Mouse (Mus musculus) left cerebral cortex, postnatal 14 days (tissue): ENCODE data around the gene Srebf2. TPM values are rescaled to one million over a fixed set of nuclear protein-coding genes. Genes with fewer than 3 reads are reported as not detected.

ENCODE experiments used
- DNase-seq, 2 experiments: peaks; one replicate each; pipeline ENCODE4 v3.0.0; 2021 to 2022; ENCODE audit warnings: low spot score in 2 of 2, mixed read lengths in 1 of 2
- intact Hi-C: fragments of 180-260 bp; cut with DNase I; formaldehyde crosslinking; loops from one replicate; pipeline ENCODE4 v1.15.1; 2025
- total RNA-seq, 2 experiments: library from RNA; stranded (reverse); gene quantifications; 2 replicates each; pipeline ENCODE4 v1.2.3; 2021

Srebf2 gene
- total RNA-seq, 2 experiments from 2014 or later: 173 to 195 TPM

DNA sequence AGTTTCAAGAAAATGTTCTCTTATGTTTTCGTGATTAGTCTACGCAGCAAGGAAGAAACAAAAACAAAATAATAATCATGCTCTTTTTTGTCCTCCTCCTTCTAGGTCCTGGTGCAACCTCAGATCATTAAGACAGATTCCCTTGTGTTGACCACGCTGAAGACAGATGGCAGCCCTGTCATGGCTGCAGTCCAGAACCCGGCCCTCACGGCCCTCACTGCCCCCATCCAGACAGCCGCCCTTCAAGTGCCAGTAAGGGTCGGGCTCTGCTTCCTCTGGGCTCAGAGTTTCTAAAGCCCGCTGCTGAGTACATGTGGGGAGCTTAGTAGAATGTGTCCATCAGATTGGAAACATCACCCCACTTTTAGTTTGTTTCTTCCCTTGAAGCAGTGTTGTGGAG is 25.7 kb downstream of the Srebf2 start:
- intact Hi-C loops: no loop called here
- DNase-seq: no peak

DNA sequence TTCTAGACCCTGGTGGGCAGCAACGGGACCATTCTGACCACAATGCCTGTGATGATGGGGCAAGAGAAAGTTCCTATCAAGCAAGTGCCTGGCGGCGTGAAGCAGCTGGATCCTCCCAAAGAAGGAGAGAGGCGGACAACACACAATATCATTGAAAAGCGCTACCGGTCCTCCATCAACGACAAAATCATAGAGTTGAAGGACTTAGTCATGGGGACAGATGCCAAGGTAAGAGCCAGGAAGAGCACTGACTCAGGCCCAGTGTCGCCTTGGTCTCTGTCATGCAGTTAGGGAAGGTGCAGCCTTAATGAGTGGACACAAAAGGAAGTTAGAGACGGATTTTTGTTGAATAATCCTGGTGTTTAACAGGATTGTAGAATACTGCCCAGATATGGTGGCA is 28.1 kb downstream of the Srebf2 start:
- intact Hi-C loops: no loop called here
- no peak for DNase-seq

DNA sequence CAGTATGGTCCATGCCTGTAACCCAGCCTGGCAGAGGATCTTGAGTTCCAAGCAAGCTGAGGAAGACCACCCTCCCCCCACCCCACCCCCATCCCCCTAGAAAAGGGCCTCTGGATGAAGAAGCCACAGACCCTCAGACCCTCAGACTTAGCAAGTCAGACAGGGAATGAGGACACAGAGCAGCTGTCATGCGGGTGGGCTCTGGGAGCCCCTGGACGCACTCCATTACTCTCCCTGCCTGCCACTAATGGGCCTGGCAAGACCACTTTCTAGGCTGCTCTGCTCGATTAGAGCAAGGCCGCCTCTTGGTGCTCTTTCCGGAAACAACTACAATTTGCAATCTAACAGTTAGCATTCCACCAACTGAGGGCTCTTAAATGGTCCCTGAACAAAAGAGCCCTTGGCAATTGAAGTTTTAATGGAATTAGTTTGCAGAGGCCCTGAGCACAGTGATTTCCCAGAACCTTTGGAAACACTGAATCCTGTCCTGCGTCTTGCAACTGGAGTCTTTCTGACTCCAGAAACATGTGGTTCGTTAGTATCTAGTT is 30.8 kb downstream of the Srebf2 start:
- intact Hi-C loops: no loop called here
- no peak for DNase-seq

DNA sequence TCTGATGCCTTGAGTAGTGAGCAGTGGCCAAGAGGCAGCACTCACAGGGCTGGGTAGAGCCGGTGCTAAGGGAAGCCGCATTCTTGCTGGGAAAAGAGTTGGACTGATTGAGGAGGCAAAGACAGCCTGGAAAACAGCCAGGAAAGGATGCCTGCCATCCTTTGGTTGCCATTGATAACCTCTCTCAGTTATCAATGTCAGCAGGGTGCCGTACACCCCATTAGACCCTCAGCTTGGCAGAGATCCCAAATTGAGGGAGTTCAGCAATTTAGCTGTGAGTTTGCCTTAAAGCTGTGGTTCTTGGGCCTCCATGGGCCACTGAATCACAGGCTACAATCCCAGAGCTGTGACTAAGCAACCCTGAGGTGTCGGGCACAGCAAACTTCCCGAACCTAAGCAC is 34.1 kb downstream of the Srebf2 start:
- DNase-seq: no peak
- intact Hi-C loops: no loop called here

DNA sequence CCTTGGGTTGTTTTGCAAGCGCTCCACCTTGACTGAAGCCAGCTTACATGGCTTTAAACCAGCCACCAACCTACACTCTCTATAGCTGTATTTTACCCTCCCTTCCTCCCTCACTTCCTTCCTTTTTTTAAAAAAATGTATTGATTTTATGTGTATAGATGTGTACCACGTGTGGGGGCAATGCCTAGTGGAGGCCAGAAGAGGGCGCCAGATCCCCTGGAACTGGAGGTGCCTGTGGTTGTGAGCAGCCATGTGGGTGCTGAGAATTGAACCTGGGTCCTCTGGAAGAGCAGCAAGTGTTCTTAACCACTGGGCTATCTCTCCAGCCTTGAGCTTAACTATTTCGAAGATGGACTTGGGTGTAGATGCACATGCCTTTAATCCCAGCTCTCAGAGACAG is 35.3 kb downstream of the Srebf2 start:
- DNase-seq: no peak
- intact Hi-C loops: no loop called here

DNA sequence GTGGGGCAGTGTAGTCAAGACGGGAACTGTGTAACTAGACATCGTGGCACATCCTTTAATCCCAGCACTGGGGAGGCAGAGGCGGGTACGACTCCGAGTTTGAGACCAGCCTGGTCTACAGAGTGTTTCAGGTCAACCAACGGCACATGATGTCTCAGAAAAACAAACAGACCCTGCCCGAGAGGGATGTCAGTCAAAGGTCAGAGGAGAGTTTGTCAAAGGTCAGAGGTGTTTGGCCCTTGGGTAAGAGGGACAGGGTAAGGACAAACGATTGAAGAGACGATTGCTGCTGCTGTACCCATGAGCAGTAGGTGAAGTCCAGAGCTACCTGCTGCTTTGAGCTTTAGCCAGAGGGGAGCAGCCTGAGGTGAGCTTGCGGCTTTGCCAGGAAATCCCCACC is 36.6 kb downstream of the Srebf2 start:
- DNase-seq: no peak
- intact Hi-C loops: no loop called here

DNA sequence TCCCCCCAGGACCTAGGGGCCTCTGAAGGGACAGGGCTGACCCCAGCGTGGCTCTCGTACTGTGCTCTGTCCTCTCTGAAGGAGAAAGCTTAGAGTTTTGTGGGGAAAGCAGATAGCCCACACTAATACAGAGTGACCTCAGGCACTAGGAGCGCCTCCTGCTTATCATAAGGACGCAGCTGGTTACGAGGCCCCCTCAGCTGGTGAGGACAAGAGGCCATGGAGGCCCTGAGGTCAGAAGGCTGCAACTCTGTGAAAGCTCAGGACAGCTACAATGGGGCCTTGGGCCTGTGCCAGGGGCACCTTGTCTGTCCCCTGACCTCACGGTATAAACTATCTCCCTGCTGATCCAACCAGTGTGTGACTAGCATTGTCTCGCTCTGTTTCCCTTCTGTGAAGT is 37.2 kb downstream of the Srebf2 start:
- DNase-seq: no peak
- intact Hi-C loops: no loop called here

DNA sequence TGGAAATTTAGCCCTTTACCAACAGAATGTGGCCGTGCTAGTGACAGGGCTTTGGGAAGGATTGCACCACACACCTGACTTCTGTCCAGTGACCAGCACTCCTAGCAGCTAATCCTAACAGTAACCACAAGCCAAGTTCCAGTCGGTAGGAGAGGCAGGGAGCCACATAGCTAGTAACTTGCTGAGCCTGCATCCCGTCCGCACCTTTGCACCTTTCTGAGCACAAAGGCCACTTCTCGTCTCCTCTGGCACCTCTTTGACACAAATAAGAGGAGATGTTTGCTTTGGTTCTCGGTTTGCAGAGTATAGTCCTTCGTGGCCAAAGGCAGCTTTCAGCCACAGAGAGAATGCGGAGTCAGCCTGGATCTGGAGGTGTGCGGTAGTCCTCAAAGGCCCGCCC is 37.7 kb downstream of the Srebf2 start:
- intact Hi-C loops: no loop called here

DNA sequence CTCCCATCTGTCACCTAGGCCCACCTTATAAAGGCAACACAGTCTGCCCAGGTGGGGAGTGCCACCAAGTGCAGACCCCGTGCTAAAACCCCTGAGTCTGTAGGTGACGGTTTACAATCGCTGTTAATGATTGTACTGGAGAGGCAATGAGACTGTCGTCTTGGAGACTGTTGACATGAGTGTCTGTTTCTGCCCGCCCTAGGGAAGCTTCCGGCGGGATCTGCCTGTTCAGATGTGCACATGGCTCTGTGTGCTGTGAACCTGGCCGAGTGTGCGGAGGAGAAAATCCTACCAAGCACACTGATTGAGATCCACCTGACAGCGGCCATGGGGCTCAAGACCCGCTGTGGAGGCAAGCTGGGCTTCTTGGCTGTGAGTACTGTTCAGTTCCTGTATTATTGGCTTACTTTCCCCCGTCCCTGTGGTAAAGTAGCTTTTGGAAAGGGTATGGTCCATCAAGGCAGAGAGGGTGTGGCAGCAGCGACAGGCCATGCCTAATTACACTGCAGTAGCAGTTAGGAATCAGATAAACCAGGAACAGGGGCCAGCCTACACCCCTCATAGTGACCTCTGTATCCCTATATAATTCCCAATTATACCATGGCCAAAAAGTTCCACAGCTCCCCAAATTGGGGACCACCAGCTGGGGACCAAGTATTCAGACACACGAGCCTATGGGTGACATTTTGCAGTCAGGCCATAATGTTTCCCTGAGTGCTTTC is 38.2 kb downstream of the Srebf2 start:
- intact Hi-C loops: no loop called here
- DNase-seq: no peak

More for the DNA sequence above, 37.7 kb downstream of the Srebf2 start:
- DNase-seq: no peak

DNA sequence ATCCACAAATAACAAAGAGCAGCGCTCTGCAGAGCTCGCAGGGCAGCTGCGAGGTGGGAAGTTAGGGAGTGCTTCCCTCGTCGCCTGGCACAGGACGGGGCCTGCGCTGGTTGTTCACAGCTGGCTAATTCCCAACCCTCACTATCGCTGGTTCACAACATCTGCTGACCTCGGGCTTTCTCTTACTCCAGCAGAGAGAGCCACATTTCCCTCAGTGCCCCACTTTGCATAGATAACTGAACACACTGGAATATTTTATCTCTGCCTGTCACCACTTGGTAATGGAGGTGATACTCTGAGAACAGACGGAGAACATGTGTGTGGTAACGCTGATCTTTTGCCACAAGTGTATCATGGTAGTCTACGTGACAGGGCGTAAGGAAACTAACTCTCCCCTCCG is 39.1 kb downstream of the Srebf2 start:
- DNase-seq: no peak
- intact Hi-C loops: no loop called here

DNA sequence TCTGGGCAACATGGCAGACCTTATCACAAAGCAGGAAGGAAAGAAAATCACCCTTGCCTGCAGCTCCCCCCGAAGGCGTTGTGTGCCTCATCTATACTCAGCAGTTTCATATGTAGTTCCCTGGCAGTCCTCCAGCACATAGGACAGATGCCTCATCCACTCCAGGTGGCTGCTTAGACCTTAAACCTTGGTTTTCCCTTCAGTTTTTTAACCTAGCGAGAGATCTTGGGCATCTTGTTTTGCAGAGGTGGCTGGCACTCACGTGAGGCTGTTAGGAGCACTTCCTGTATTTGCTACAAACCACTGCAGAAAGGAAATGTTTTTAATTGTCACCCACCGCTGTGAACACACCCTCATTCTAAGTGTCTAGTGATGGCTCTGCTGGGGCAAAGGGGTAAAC is 40.0 kb downstream of the Srebf2 start:
- intact Hi-C loops: no loop called here
- peak in 1 of 2 experiments; percentile 32 for DNase-seq

DNA sequence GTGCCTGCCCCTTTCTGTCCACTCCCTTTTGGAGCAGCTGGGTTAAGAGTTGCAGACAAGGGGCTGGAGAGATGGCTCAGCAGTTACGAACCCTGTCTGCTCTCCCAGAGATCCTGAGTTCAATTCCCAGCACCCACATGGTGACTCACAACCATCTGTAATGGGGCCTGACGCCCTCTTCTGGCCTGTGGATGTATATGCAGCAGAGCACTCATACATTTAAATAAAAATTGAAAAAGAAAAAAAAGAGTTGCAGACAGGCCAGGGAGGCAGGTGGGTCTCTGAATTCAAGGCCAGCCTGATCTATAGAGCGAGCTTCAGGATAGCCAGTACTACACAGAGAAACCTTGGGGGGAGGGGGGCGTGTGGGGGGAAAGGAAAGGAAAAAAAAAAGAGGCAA is 40.4 kb downstream of the Srebf2 start:
- DNase-seq: no peak
- intact Hi-C loops: no loop called here

DNA sequence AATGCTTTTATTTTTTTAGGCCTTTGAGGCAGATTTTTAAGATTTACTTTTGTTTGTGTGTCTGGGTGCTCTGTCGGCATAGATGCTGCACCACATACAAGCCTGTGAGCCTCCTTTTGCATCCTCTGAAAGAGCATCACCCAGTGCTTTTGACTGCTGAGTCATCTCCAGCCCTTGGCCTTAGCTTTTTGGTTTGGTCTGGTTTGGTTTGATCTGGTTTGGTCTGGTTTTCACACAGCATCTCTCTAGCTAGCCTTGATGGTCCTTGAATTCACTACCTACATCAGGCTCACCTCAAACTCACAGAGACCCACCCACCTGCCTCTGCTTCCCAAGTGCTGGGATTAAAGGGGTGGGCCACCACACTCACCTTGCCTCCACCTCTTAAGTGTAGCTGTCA is 40.9 kb downstream of the Srebf2 start:
- intact Hi-C loops: no loop called here
- no peak for DNase-seq

DNA sequence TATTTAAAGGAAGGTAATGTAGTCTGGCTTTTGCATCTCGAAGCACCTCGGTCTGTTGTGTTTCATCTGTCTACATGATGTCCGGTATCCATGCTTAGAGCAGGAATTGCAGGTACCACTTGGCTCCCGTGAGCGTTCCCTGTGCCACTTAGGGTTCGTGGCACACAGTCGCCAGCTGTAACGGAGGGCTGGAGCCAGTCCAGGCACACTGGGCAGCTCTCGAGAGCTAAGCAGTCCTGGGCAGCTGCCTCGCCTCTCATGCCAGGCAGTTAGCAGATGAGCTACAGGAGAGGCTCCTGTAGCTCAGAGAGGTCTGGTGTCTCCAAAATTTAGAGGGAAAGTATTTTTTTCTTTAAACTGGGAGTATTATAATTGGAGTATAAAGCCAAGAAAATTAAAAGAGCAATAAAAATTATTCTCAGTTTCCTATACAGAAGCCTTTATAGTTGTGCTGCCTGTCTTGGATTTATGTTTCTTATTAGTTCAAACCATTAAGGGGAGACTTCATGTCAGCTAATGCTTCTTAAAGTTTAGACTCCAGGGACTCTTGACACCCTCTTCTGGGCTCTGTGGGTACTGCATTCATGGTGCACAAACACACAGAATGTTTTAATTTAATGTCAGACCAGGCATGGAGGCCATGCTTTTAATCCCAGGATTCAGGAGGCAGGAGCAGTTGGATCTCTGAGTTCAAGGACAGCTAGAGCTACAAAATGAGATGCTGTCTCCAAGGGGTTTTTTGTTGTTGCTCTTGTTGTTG is 41.7 kb downstream of the Srebf2 start:
- no peak for DNase-seq
- intact Hi-C loops: no loop called here

DNA sequence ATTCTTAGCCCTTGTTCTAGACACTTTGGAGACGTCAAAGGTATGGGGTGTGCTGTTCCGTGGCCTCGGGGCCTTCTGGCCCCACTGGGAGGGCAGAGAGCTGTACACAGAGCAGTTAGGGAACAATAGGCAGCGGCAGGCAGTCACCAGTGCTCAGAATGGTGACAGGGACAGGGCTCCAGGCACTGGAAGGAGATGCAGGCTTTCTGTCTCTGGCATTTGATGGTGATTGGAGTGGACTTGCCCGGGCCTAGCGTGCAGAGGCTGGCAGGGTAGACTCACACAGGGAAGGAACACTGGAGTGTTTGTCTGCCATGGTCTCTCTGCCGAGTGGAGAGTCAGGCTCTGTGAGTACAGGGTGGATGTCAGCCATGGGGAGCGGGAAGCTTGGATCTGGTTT is 45.6 kb downstream of the Srebf2 start:
- DNase-seq: no peak
- intact Hi-C loops: no loop called here

DNA sequence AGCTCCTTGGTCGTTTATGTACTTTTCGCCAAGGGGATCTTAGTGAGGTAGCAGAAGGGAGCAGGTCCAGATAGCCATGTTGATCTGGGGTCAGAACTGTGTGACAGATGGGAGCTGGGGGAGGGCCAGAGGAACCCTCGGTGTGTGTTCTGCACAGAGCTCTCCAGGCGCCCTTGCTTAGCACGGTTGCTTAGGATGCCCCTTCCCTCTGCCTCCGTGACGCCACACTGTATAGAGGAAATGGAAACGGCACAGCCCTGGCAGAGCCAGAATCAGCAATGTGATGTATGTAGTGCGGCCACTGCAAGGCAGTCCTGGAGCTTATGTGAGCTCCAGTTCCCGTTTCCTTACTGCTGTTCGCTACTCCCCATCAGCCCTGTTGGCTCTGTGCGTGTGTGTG is 49.3 kb downstream of the Srebf2 start:
- intact Hi-C loops: no loop called here
- no peak for DNase-seq

DNA sequence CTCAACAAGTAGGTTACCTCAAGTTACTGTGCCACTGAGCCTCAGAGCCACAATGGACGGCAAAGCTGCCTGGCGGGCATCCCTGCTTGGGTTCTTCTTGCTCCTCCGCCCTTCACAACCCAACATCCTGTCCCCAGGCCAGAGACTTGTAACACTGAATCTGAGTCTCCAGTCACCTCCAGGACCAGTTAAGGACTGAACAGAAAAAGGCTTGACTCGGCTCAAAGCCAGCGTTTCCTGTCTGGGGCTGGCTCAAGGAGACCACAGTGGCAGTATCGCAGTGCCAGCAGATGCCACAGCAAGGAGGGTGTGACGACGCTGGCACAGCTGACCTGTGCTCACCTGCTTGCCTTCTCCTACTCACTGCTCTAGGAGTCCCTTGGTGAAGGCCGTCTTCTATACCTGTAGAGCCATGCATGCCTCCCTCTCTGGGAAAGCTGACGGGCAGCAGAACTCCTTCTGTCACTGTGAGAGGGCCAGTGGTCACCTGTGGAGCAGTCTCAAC is 50.3 kb downstream of the Srebf2 start:
- intact Hi-C loops: no loop called here

DNA sequence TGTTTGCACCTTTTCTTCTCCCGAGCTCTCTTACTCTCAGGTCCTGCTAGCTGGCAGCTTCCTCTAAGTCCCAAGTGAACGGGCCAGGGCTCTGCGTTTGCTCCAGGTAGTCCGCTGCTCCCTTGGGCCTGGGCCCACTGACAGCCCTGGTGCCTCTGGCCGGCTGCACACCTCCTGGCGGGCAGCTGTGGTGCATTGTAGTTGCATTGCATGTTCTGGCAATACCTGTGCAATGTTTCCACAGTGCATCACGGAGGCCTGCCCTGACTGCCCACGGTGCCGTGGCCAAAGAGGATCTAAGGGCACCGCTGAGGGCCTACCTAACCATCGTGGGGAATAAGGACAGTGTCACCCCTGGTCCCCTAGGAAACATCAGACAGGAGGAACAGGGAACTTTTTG is 51.0 kb downstream of the Srebf2 start:
- no peak for DNase-seq
- intact Hi-C loops: no loop called here

More for the DNA sequence above, 50.3 kb downstream of the Srebf2 start:
- DNase-seq: no peak

DNA sequence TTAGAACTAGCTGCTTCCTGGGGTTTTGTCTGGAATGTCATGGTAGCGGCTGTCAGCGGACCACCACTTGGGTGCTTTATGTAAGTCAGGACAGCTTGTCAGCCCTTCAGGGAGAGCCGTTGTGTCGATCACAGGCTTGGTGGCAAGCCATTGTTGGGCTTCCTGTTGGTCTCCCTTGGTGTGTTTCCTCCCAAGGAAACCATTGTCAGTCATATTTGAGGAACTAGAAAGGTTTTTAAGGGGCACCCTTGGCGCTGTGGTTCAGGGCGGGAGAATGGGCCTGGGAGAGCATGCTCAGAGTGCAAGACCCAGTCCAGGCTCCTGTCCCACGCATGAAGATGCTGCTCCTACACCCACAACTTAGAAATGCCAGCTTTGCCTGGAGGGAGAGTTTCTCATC is 51.4 kb downstream of the Srebf2 start:
- no peak for DNase-seq
- intact Hi-C loops: no loop called here

DNA sequence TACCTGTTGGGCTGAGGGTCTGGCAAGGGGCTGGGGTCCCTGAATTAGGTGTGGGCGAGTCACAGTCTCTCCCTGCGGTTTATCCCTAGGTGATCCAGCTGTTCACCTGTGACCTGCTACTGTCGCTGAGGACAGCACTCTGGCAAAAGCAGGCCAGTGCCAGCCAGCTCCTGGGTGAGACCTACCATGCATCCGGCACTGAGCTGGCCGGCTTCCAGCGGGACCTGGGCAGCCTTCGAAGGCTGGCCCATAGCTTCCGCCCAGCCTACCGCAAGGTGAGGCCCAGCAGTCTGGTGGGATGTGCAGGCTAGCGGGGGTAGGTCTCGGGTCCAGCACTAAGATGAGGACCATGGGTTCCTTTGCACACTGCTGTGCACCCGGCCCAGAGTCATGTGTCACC is 52.6 kb downstream of the Srebf2 start:
- intact Hi-C loops: no loop called here
- DNase-seq: no peak

DNA sequence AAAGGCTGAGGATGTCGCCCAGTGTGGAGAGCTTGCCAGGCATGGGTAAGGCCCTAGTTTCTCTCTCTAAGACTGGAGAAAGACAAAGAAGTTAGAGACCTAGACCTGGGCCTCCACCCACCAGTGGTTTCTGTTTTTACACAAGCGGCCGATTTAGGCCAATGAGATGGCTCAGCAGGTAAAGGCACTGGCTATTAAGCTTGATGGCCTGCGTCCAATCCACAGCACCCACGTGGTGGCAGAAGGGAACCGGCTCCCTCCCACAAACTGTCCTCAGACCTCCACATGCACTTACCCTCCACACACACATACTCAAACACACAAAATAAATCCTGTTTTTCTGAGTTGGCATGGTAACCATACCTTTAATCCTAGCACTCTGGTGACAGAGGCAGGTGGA is 55.1 kb downstream of the Srebf2 start:
- intact Hi-C loops: no loop called here
- DNase-seq: no peak
